Mouse (Mus musculus) bone marrow macrophage, adult 2 months (primary cell): Measurements from ENCODE around the gene Ppp1cc.

Experiments used
- CTCF ChIP-seq: IDR thresholded peaks from 2 replicates; pipeline ENCODE4 v1.5.1; 2012; ENCODE audit warnings: low read depth, mild to moderate bottlenecking, low read length, moderate library complexity
- POLR2A ChIP-seq: IDR thresholded peaks from 2 replicates; pipeline ENCODE4 v1.6.1; 2012; ENCODE audit warnings: mild to moderate bottlenecking, low read depth, low read length, borderline replicate concordance

DNA sequence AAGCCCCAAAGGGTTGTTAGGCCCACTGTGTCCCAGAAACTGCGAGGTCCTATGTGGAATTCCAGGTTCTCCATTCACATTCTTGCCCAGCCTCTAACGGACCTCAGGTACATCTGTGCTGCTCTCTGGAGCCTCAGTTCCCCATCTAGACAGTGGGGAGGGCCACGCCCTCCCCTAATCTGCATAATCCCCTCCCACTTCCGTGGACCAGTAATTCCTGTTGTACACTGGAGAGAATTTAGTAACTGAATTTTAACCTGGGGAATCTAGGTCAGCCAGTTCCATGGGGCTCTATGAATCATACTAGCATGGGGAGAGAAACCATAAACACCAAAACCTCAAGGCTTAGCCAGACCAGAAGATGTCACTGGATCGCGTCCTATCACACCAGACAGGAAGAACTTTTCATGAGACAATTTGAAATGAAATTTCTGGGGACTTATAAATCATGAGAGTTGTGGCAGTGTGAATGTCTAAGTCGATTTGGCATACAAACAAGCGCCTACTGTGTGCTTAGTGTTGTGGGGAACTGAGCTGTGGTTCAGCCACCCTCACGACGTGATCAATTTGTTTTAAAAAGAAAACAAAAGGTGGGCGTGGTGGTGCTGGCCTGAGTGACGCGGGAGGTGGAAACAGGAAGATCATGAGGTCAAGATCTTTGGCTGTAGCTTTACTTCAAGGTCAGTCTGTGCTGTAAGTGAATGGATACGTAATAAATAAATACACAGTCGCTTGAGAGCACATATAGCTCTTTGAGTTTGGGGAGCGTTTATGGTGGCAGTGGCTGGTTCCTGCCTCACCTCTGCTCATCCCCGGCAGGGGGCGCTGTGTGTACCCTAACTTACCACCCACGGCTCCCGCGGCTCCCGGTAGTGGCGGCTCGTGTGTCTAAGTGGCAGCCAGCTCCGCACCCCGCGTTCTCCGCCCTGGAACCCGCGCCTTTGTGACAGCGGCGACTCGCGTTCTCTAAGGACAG, 26.7 kb upstream of the Ppp1cc start:
- TF ChIP-seq POLR2A: no peak
- peak; percentile 88 for TF ChIP-seq CTCF
